Mouse (Mus musculus): ENCODE data around the gene 4933409G03Rik. TPM values are rescaled to one million over a fixed set of nuclear protein-coding genes. Genes with fewer than 3 reads are reported as not detected.
"Not testable (repeated sequence)": the region's sequence is repeated elsewhere in the genome, so short reads cannot be mapped to it uniquely, and the experiment has no call there.

4933409G03Rik gene
- not detected in 2 replicates for polyA plus RNA-seq (2015; fragmentation: Nextera tagmentation; extraction: Ambion mirVana)

- ATAC-seq (ENCODE audit: low read depth), result no peak
- H3K27me3 ChIP-seq, result no peaks in the 10 kb centered on the region
- 66% methylated on average over 5 of the region's 5 CpGs for WGBS (ENCODE audit: insufficient replicate concordance)
- no peaks in the 10 kb centered on the region for H3K36me3 ChIP-seq
- H3K9ac ChIP-seq, result no peak within 1 kb of the TSS
- DNase-seq, result no peak
- no peak within 1 kb of the TSS for H3K27ac ChIP-seq
- H3K4me2 ChIP-seq, result no peak within 1 kb of the TSS
- no peaks in the 10 kb centered on the region for H3K9me3 ChIP-seq (replicated peaks)
- no peak within 1 kb of the TSS for H3K4me3 ChIP-seq (replicated peaks)
- no peaks in the 10 kb centered on the region for H3K4me1 ChIP-seq (replicated peaks)
These were observed at the start of gene 4933409G03Rik for GRCm38 (mm10) chr2:68582113-68582512. 4933409G03Rik (plus strand) TSS chr2:68582413.

- ATAC-seq (ENCODE audit: low read depth), result no peak
- DNase-seq, result no peak
These were observed 38.0 kb upstream of the 4933409G03Rik start for GRCm38 (mm10) chr2:68544190-68544589.

GRCm38 (mm10) chr2:68560821-68561220, 21.4 kb upstream of the 4933409G03Rik start:
- Histone ChIP-seq H3K27me3 (no peaks in the 10 kb centered on the region), H3K4me3 (replicated peaks) (no peak overlapping the region), H3K9ac (no peak overlapping the region), H3K4me1 (replicated peaks) (no peaks in the 10 kb centered on the region), H3K27ac (no peak overlapping the region), H3K9me3 (replicated peaks) (no peaks in the 10 kb centered on the region), H3K36me3 (no peaks in the 10 kb centered on the region), H3K4me2 (no peak overlapping the region)
- ATAC-seq (ENCODE audit: low read depth) (no peak), DNase-seq (no peak)
- 47% methylated on average over 4 of the region's 4 CpGs for WGBS (ENCODE audit: insufficient replicate concordance)

More at GRCm38 (mm10) chr2:68544190-68544589, 38.0 kb upstream of the 4933409G03Rik start:
- WGBS (ENCODE audit: insufficient replicate concordance), result 43% methylated on average over 2 of the region's 2 CpGs
- Histone ChIP-seq H3K4me3 (replicated peaks) (no peak overlapping the region), H3K4me2 (no peak overlapping the region), H3K36me3 (no peaks in the 10 kb centered on the region), H3K27me3 (no peaks in the 10 kb centered on the region), H3K9ac (no peak overlapping the region), H3K4me1 (replicated peaks) (no peaks in the 10 kb centered on the region), H3K9me3 (replicated peaks) (no peaks in the 10 kb centered on the region), H3K27ac (no peak overlapping the region)

- Histone ChIP-seq H3K4me3 (replicated peaks) (no peak overlapping the region), H3K9me3 (replicated peaks) (no peaks in the 10 kb centered on the region), H3K9ac (no peak overlapping the region), H3K4me1 (replicated peaks) (no peaks in the 10 kb centered on the region), H3K27ac (no peak overlapping the region), H3K36me3 (no peaks in the 10 kb centered on the region), H3K4me2 (no peak overlapping the region), H3K27me3 (no peaks in the 10 kb centered on the region)
- 10% methylated on average over 3 of the region's 3 CpGs for WGBS (ENCODE audit: insufficient replicate concordance)
- ATAC-seq (ENCODE audit: low read depth) (no peak), DNase-seq (no peak)
These were observed 18.9 kb upstream of the 4933409G03Rik start for GRCm38 (mm10) chr2:68563331-68563730.

GRCm38 (mm10) chr2:68568361-68568760, 13.9 kb upstream of the 4933409G03Rik start:
- no peak overlapping the region for H3K4me2 ChIP-seq
- H3K4me1 ChIP-seq (replicated peaks), result no peaks in the 10 kb centered on the region
- no peak overlapping the region for H3K27ac ChIP-seq
- no peak overlapping the region for H3K4me3 ChIP-seq (replicated peaks)
- no peaks in the 10 kb centered on the region for H3K9me3 ChIP-seq (replicated peaks)
- H3K9ac ChIP-seq, result no peak overlapping the region
- DNase-seq (no peak), ATAC-seq (ENCODE audit: low read depth) (no peak)
- no peaks in the 10 kb centered on the region for H3K27me3 ChIP-seq
- H3K36me3 ChIP-seq, result no peaks in the 10 kb centered on the region
- 80% methylated on average over 15 of the region's 15 CpGs for WGBS (ENCODE audit: insufficient replicate concordance)

GRCm38 (mm10) chr2:68572340-68572739, 9.9 kb upstream of the 4933409G03Rik start:
- ATAC-seq (ENCODE audit: low read depth), result no peak
- WGBS (ENCODE audit: insufficient replicate concordance), result 11% methylated on average over 4 of the region's 4 CpGs

GRCm38 (mm10) chr2:68592765-68593164, 10.6 kb downstream of the 4933409G03Rik start:
- H3K4me2 ChIP-seq, result no peak overlapping the region
- no peaks in the 10 kb centered on the region for H3K36me3 ChIP-seq
- no peak overlapping the region for H3K4me3 ChIP-seq (replicated peaks)
- ATAC-seq (ENCODE audit: low read depth) (no peak), DNase-seq (no peak)
- no peaks in the 10 kb centered on the region for H3K9me3 ChIP-seq (replicated peaks)
- no peak overlapping the region for H3K27ac ChIP-seq
- 42% methylated on average over 3 of the region's 3 CpGs for WGBS (ENCODE audit: insufficient replicate concordance)
- no peaks in the 10 kb centered on the region for H3K27me3 ChIP-seq
- no peak overlapping the region for H3K9ac ChIP-seq
- no peaks in the 10 kb centered on the region for H3K4me1 ChIP-seq (replicated peaks)

More at GRCm38 (mm10) chr2:68572340-68572739, 9.9 kb upstream of the 4933409G03Rik start:
- no peak for DNase-seq
- no peak overlapping the region for H3K9ac ChIP-seq
- H3K4me1 ChIP-seq (replicated peaks), result no peaks in the 10 kb centered on the region
- H3K27me3 ChIP-seq, result no peaks in the 10 kb centered on the region
- H3K36me3 ChIP-seq, result no peaks in the 10 kb centered on the region
- no peaks in the 10 kb centered on the region for H3K9me3 ChIP-seq (replicated peaks)
- no peak overlapping the region for H3K4me2 ChIP-seq
- H3K27ac ChIP-seq, result no peak overlapping the region
- H3K4me3 ChIP-seq (replicated peaks), result no peak overlapping the region

- not testable (repeated sequence) for H3K9me3 ChIP-seq (replicated peaks); H3K4me2 ChIP-seq; H3K27me3 ChIP-seq; DNase-seq; H3K9ac ChIP-seq; H3K27ac ChIP-seq; H3K4me1 ChIP-seq (replicated peaks); H3K36me3 ChIP-seq; H3K4me3 ChIP-seq (replicated peaks); ATAC-seq (ENCODE audit: low read depth)
- 23% methylated on average over 2 of the region's 5 CpGs for WGBS (ENCODE audit: insufficient replicate concordance)
These were observed 74.0 kb downstream of the 4933409G03Rik start, which contains the start of gene 4932414N04Rik for GRCm38 (mm10) chr2:68656186-68656585. 4932414N04Rik (plus strand) TSS chr2:68656486.

Other genes starting within 250 kb of the 4933409G03Rik start
- gene Stk39, start 110.1 kb upstream of the 4933409G03Rik start, polyA plus RNA-seq (2015; fragmentation: Nextera tagmentation; extraction: Ambion mirVana), result 1.9 and 2.2 TPM in 2 replicates
- gene 4932414N04Rik, start 74.1 kb downstream of the 4933409G03Rik start, polyA plus RNA-seq (2015; fragmentation: Nextera tagmentation; extraction: Ambion mirVana), result not detected in 2 replicates